Mouse (Mus musculus): Measurements from ENCODE around the gene Rpl6. TPM values are rescaled to one million over a fixed set of nuclear protein-coding genes. Genes with fewer than 3 reads are reported as not detected.
"Not testable (repeated sequence)": the region's sequence is repeated elsewhere in the genome, so short reads cannot be mapped to it uniquely, and the experiment has no call there.

Gene Rpl6
- polyA plus RNA-seq, 1 experiment from 2014 or later: 345 TPM

- no peak overlapping the region for H3K4me3 ChIP-seq (ENCODE audit: low read depth, low read length)
- ATAC-seq: no peak
- no peaks in the 10 kb centered on the region for H3K36me3 ChIP-seq (ENCODE audit: control insufficient read depth, insufficient read depth, low read length)
- no peaks in the 10 kb centered on the region for H3K9me3 ChIP-seq (replicated peaks; ENCODE audit: control insufficient read depth, low read length, poor library complexity, severe bottlenecking)
- no peak overlapping the region for H3K27ac ChIP-seq (ENCODE audit: low read length)
- no peak overlapping the region for H3K9ac ChIP-seq (ENCODE audit: low read depth, low read length)
- H3K4me2 ChIP-seq (ENCODE audit: low read length): no peak overlapping the region
- 91% methylated on average over 4 of the region's 4 CpGs for WGBS
- H3K4me1 ChIP-seq (ENCODE audit: control insufficient read depth, insufficient read depth, low read length): peaks cover 17% of the 10 kb centered on the region
- no peaks in the 10 kb centered on the region for H3K27me3 ChIP-seq (ENCODE audit: control insufficient read depth, insufficient read depth, low read depth, low read length)
These were observed 22.6 kb downstream of the Rpl6 start for GRCm38 (mm10) chr5:121226845-121227244.

GRCm38 (mm10) chr5:121227330-121227729 is 23.0 kb downstream of the Rpl6 start:
- H3K4me2 ChIP-seq (ENCODE audit: low read length); H3K9ac ChIP-seq (ENCODE audit: low read depth, low read length); H3K27ac ChIP-seq (ENCODE audit: low read length); H3K27me3 ChIP-seq (ENCODE audit: control insufficient read depth, insufficient read depth, low read depth, low read length); H3K4me3 ChIP-seq (ENCODE audit: low read depth, low read length); H3K9me3 ChIP-seq (replicated peaks; ENCODE audit: control insufficient read depth, low read length, poor library complexity, severe bottlenecking); ATAC-seq; H3K36me3 ChIP-seq (ENCODE audit: control insufficient read depth, insufficient read depth, low read length): not testable (repeated sequence)
- WGBS: 96% methylated on average over 1 of the region's 1 CpGs
- H3K4me1 ChIP-seq (ENCODE audit: control insufficient read depth, insufficient read depth, low read length): peaks cover 13% of the 10 kb centered on the region

DNA sequence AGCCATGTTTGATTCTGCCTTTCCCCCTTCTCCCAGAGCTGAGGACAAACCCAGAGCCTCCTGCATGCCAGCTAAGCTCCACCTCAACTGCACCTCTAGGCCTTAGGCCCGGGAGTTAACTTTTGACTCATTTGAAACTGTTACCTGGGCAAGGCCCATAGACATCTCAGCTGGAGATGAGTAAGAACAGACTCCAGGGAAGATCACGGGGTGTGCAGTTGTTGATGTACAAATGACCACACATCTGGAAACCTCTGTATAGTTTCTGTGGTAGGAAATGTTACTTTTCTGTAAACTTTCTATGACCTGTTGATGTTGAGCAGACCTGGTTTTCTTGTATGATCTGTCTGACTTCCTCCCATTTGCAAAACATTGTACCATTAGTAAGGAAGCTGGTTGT is 24.9 kb downstream of the Rpl6 start:
- H3K4me2 ChIP-seq (ENCODE audit: low read length): no peak overlapping the region
- H3K27me3 ChIP-seq (ENCODE audit: control insufficient read depth, insufficient read depth, low read depth, low read length): no peaks in the 10 kb centered on the region
- no peak overlapping the region for H3K9ac ChIP-seq (ENCODE audit: low read depth, low read length)
- no peak overlapping the region for H3K27ac ChIP-seq (ENCODE audit: low read length)
- no peak overlapping the region for H3K4me3 ChIP-seq (ENCODE audit: low read depth, low read length)
- 90% methylated on average over 2 of the region's 2 CpGs for WGBS
- H3K4me1 ChIP-seq (ENCODE audit: control insufficient read depth, insufficient read depth, low read length): peaks cover 5% of the 10 kb centered on the region
- H3K36me3 ChIP-seq (ENCODE audit: control insufficient read depth, insufficient read depth, low read length): no peaks in the 10 kb centered on the region
- no peak for ATAC-seq
- H3K9me3 ChIP-seq (replicated peaks; ENCODE audit: control insufficient read depth, low read length, poor library complexity, severe bottlenecking): no peaks in the 10 kb centered on the region

DNA sequence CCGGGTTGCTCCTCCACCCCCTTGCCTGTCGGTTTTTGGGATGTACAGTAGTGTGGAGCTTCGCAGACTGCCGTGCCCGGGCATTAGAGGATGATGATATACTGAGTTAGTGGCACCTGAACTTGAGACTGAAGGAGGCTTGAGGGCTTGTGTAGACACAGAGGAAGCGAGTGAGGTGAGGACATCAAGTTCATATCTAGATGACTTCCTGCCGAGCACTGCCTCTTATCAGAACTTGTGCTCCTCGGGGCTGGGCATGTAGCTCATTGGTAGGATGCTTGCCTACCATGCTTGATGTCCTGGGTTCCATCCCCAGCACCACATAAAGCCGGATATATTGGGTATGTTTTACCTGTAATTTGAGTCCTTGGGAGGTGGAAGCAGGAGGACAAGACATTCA is 26.5 kb downstream of the Rpl6 start:
- no peak overlapping the region for H3K27ac ChIP-seq (ENCODE audit: low read length)
- no peak overlapping the region for H3K4me3 ChIP-seq (ENCODE audit: low read depth, low read length)
- H3K9ac ChIP-seq (ENCODE audit: low read depth, low read length): no peak overlapping the region
- peaks cover 2% of the 10 kb centered on the region for H3K4me1 ChIP-seq (ENCODE audit: control insufficient read depth, insufficient read depth, low read length)
- no peaks in the 10 kb centered on the region for H3K27me3 ChIP-seq (ENCODE audit: control insufficient read depth, insufficient read depth, low read depth, low read length)
- H3K9me3 ChIP-seq (replicated peaks; ENCODE audit: control insufficient read depth, low read length, poor library complexity, severe bottlenecking): no peaks in the 10 kb centered on the region
- no peaks in the 10 kb centered on the region for H3K36me3 ChIP-seq (ENCODE audit: control insufficient read depth, insufficient read depth, low read length)
- ATAC-seq: no peak
- no peak overlapping the region for H3K4me2 ChIP-seq (ENCODE audit: low read length)
- WGBS: 96% methylated on average over 9 of the region's 9 CpGs

DNA sequence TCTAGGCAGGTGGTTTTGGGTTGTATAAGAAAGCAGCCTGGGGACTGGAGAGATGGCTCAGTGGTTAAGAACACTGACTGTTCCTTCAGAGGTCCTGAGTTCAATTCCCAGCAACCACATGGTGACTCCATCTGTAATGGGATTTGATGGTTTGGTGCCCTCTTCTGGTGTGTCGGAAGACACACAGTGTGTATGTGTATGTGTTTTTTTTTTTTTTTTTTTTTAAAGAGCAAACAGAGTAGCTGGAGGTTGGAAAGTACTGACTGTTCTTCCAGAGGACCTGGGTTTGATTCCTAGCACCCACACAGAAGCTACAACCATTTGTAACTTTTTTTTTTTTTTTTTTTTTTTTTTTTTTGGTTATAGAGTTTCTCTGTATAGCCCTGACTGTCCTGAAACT is 28.5 kb downstream of the Rpl6 start:
- no peak for ATAC-seq
- no peaks in the 10 kb centered on the region for H3K36me3 ChIP-seq (ENCODE audit: control insufficient read depth, insufficient read depth, low read length)
- no peaks in the 10 kb centered on the region for H3K4me1 ChIP-seq (ENCODE audit: control insufficient read depth, insufficient read depth, low read length)
- no peak overlapping the region for H3K9ac ChIP-seq (ENCODE audit: low read depth, low read length)
- H3K27ac ChIP-seq (ENCODE audit: low read length): no peak overlapping the region
- 100% methylated on average over 1 of the region's 1 CpGs for WGBS
- H3K4me3 ChIP-seq (ENCODE audit: low read depth, low read length): no peak overlapping the region
- H3K4me2 ChIP-seq (ENCODE audit: low read length): no peak overlapping the region
- no peaks in the 10 kb centered on the region for H3K27me3 ChIP-seq (ENCODE audit: control insufficient read depth, insufficient read depth, low read depth, low read length)
- H3K9me3 ChIP-seq (replicated peaks; ENCODE audit: control insufficient read depth, low read length, poor library complexity, severe bottlenecking): no peaks in the 10 kb centered on the region

- Histone ChIP-seq H3K4me2 (ENCODE audit: low read length) (no peak overlapping the region), H3K4me3 (ENCODE audit: low read depth, low read length) (no peak overlapping the region), H3K36me3 (ENCODE audit: control insufficient read depth, insufficient read depth, low read length) (no peaks in the 10 kb centered on the region), H3K27me3 (ENCODE audit: control insufficient read depth, insufficient read depth, low read depth, low read length) (no peaks in the 10 kb centered on the region), H3K9me3 (replicated peaks; ENCODE audit: control insufficient read depth, low read length, poor library complexity, severe bottlenecking) (no peaks in the 10 kb centered on the region), H3K4me1 (ENCODE audit: control insufficient read depth, insufficient read depth, low read length) (no peaks in the 10 kb centered on the region), H3K9ac (ENCODE audit: low read depth, low read length) (no peak overlapping the region), H3K27ac (ENCODE audit: low read length) (no peak overlapping the region)
- WGBS: 91% methylated on average over 2 of the region's 2 CpGs
- ATAC-seq: no peak
These were observed 29.4 kb downstream of the Rpl6 start for GRCm38 (mm10) chr5:121233726-121234125.

- Histone ChIP-seq H3K36me3 (ENCODE audit: control insufficient read depth, insufficient read depth, low read length) (no peaks in the 10 kb centered on the region), H3K4me1 (ENCODE audit: control insufficient read depth, insufficient read depth, low read length) (no peaks in the 10 kb centered on the region), H3K9ac (ENCODE audit: low read depth, low read length) (no peak overlapping the region), H3K27me3 (ENCODE audit: control insufficient read depth, insufficient read depth, low read depth, low read length) (no peaks in the 10 kb centered on the region), H3K4me3 (ENCODE audit: low read depth, low read length) (no peak overlapping the region), H3K9me3 (replicated peaks; ENCODE audit: control insufficient read depth, low read length, poor library complexity, severe bottlenecking) (no peaks in the 10 kb centered on the region), H3K4me2 (ENCODE audit: low read length) (no peak overlapping the region), H3K27ac (ENCODE audit: low read length) (no peak overlapping the region)
- WGBS: 84% methylated on average over 5 of the region's 5 CpGs
- no peak for ATAC-seq
These were observed 31.9 kb downstream of the Rpl6 start for GRCm38 (mm10) chr5:121236171-121236570.

DNA sequence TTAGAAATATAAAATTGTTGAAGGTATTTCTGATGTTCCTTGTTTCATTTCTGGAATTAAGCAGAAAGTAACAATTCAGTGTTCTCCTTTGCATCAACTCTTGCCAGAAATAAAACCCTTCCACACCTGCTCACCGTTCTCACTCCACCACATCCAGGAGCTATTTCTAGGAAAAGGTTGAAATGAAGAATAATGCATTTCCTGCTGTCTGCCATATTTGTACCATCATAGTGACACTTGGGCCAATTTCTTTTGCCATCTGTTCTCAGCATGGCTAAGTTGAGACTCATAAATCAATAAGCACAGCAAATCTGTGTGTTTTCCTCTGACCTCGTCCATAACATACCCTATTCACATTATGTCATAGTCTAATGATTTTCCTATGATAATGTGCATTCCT is 33.9 kb downstream of the Rpl6 start:
- Histone ChIP-seq H3K27me3 (ENCODE audit: control insufficient read depth, insufficient read depth, low read depth, low read length) (no peaks in the 10 kb centered on the region), H3K9ac (ENCODE audit: low read depth, low read length) (no peak overlapping the region), H3K36me3 (ENCODE audit: control insufficient read depth, insufficient read depth, low read length) (no peaks in the 10 kb centered on the region), H3K9me3 (replicated peaks; ENCODE audit: control insufficient read depth, low read length, poor library complexity, severe bottlenecking) (no peaks in the 10 kb centered on the region), H3K27ac (ENCODE audit: low read length) (no peak overlapping the region), H3K4me3 (ENCODE audit: low read depth, low read length) (no peak overlapping the region), H3K4me2 (ENCODE audit: low read length) (no peak overlapping the region), H3K4me1 (ENCODE audit: control insufficient read depth, insufficient read depth, low read length) (no peaks in the 10 kb centered on the region)
- ATAC-seq: no peak
- WGBS: 88% methylated on average over 2 of the region's 2 CpGs

DNA sequence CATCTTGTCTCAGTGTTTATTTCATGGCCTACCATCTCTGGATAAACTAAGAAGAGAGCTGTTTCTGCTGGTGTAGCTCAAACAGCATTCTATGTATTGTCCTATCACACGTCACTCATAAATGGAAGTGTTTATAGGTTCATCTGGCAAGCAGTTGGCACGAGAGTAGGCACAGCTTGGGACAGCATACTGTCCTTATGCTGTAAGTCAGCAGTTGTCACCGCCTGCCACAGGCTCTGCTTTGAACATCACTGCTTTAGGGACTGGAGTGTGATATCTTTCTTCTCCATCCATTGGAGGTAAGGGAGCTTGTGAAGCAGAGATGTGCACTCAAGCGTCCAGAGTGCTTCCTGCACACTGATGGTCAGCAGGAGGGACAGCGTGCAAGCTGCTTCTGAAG is 35.6 kb downstream of the Rpl6 start:
- H3K4me1 ChIP-seq (ENCODE audit: control insufficient read depth, insufficient read depth, low read length): no peaks in the 10 kb centered on the region
- H3K9me3 ChIP-seq (replicated peaks; ENCODE audit: control insufficient read depth, low read length, poor library complexity, severe bottlenecking): no peaks in the 10 kb centered on the region

GRCm38 (mm10) chr5:121241182-121241581 is 36.9 kb downstream of the Rpl6 start:
- H3K9ac ChIP-seq (ENCODE audit: low read depth, low read length): no peak overlapping the region
- H3K4me3 ChIP-seq (ENCODE audit: low read depth, low read length): no peak overlapping the region
- H3K27me3 ChIP-seq (ENCODE audit: control insufficient read depth, insufficient read depth, low read depth, low read length): no peaks in the 10 kb centered on the region
- H3K9me3 ChIP-seq (replicated peaks; ENCODE audit: control insufficient read depth, low read length, poor library complexity, severe bottlenecking): no peaks in the 10 kb centered on the region
- no peak overlapping the region for H3K27ac ChIP-seq (ENCODE audit: low read length)
- H3K4me2 ChIP-seq (ENCODE audit: low read length): no peak overlapping the region
- ATAC-seq: no peak
- H3K4me1 ChIP-seq (ENCODE audit: control insufficient read depth, insufficient read depth, low read length): no peaks in the 10 kb centered on the region
- H3K36me3 ChIP-seq (ENCODE audit: control insufficient read depth, insufficient read depth, low read length): no peaks in the 10 kb centered on the region

More for the DNA sequence above, 35.6 kb downstream of the Rpl6 start:
- WGBS: 81% methylated on average over 5 of the region's 5 CpGs
- no peak overlapping the region for H3K9ac ChIP-seq (ENCODE audit: low read depth, low read length)
- no peaks in the 10 kb centered on the region for H3K27me3 ChIP-seq (ENCODE audit: control insufficient read depth, insufficient read depth, low read depth, low read length)
- H3K36me3 ChIP-seq (ENCODE audit: control insufficient read depth, insufficient read depth, low read length): no peaks in the 10 kb centered on the region
- H3K4me2 ChIP-seq (ENCODE audit: low read length): no peak overlapping the region
- no peak overlapping the region for H3K27ac ChIP-seq (ENCODE audit: low read length)
- H3K4me3 ChIP-seq (ENCODE audit: low read depth, low read length): no peak overlapping the region
- ATAC-seq: no peak
